Mouse (Mus musculus) embryonic facial prominence, embryonic 15.5 days (tissue): ENCODE measurements around the gene Arhgap24. TPM values are rescaled to one million over a fixed set of nuclear protein-coding genes. Genes with fewer than 3 reads are reported as not detected.

Experiments
- ATAC-seq: fragments of 200-750 bp; cut with Nextera tagmentation; 2 replicates; pipeline ENCODE4 v1.8.0; 2017; ENCODE audit warnings: low read depth, moderate TSS enrichment; ENCODE audit not compliant: insufficient number of reproducible peaks, low FRiP score, low TSS enrichment
- H3K27ac ChIP-seq: fragments of 300-500 bp; sonication (generic); replicated peaks from 2 replicates; pipeline ENCODE4 v1.5.1; 2015; ENCODE audit warnings: mild to moderate bottlenecking, inconsistent platforms
- H3K27me3 ChIP-seq: fragments of 300-500 bp; sonication (generic); 2 replicates; pipeline ENCODE4 v1.6.1; 2015; ENCODE audit warnings: inconsistent platforms
- H3K36me3 ChIP-seq: fragments of 300-500 bp; sonication (generic); 2 replicates; pipeline ENCODE4 v1.6.1; 2015; ENCODE audit warnings: mild to moderate bottlenecking, inconsistent platforms
- H3K4me1 ChIP-seq: fragments of 300-500 bp; sonication (generic); 2 replicates; pipeline ENCODE4 v1.6.1; 2015; ENCODE audit warnings: inconsistent platforms
- H3K4me2 ChIP-seq: fragments of 300-500 bp; sonication (generic); replicated peaks from 2 replicates; pipeline ENCODE4 v1.6.1; 2015; ENCODE audit warnings: mild to moderate bottlenecking, inconsistent platforms
- H3K4me3 ChIP-seq: fragments of 300-500 bp; sonication (generic); replicated peaks from 2 replicates; pipeline ENCODE4 v1.5.1; 2015; ENCODE audit warnings: mild to moderate bottlenecking, inconsistent platforms
- H3K9ac ChIP-seq: fragments of 300-500 bp; sonication (generic); 2 replicates; pipeline ENCODE4 v1.6.1; 2015; ENCODE audit warnings: inconsistent platforms
- H3K9me3 ChIP-seq: fragments of 300-500 bp; sonication (generic); replicated peaks from 2 replicates; pipeline ENCODE4 v1.6.1; 2016; ENCODE audit warnings: inconsistent platforms
- WGBS: fragments of 180-500 bp; shearing (Covaris S2); methylation state at CpG from one replicate; pipeline ENCODE4 v1.1.7; 2015; 5-methylcytosine and 5-hydroxymethylcytosine counted together
- polyA plus RNA-seq: library from polyadenylated mRNA; unstranded; fragments of >200 nt; fragmentation: Nextera tagmentation; extraction: Ambion mirVana; gene quantifications from 2 replicates; pipeline ENCODE4 v1.2.1, GENCODE M21; 2015

The Arhgap24 gene
- polyA plus RNA-seq, 1 experiment from 2014 or later: 34.0 TPM

- Histone ChIP-seq H3K27me3 (no peaks in the 10 kb centered on the region), H3K4me2 (no peak overlapping the region), H3K27ac (peak overlapping the region; percentile 6; the same call in 1 of the 2 replicates), H3K4me1 (no peaks in the 10 kb centered on the region), H3K9ac (no peak overlapping the region), H3K36me3 (no peaks in the 10 kb centered on the region), H3K4me3 (no peak overlapping the region), H3K9me3 (no peaks in the 10 kb centered on the region)
- no peak for ATAC-seq
- 42% methylated on average over 6 of the region's 6 CpGs for WGBS
Observed at GRCm38 (mm10) chr5:102582864-102583410, 101.7 kb downstream of the Arhgap24 start.

- Histone ChIP-seq H3K27me3 (no peaks in the 10 kb centered on the region), H3K36me3 (no peaks in the 10 kb centered on the region), H3K4me1 (no peaks in the 10 kb centered on the region), H3K9ac (no peak overlapping the region), H3K4me3 (no peak overlapping the region), H3K4me2 (no peak overlapping the region), H3K9me3 (no peaks in the 10 kb centered on the region), H3K27ac (no peak overlapping the region)
- ATAC-seq: no peak
- 65% methylated on average over 1 of the region's 1 CpGs for WGBS
Observed at GRCm38 (mm10) chr5:102591422-102591821, 110.2 kb downstream of the Arhgap24 start.

- 55% methylated on average over 2 of the region's 2 CpGs for WGBS
- no peaks in the 10 kb centered on the region for H3K4me1 ChIP-seq
- no peak overlapping the region for H3K4me3 ChIP-seq
- H3K9ac ChIP-seq: no peak overlapping the region
- no peak for ATAC-seq
- no peak overlapping the region for H3K4me2 ChIP-seq
- no peaks in the 10 kb centered on the region for H3K36me3 ChIP-seq
- no peaks in the 10 kb centered on the region for H3K27me3 ChIP-seq
- no peak overlapping the region for H3K27ac ChIP-seq
- H3K9me3 ChIP-seq: no peaks in the 10 kb centered on the region
Observed at GRCm38 (mm10) chr5:102593058-102593457, 111.9 kb downstream of the Arhgap24 start.

- H3K9ac ChIP-seq: no peak overlapping the region
Observed at GRCm38 (mm10) chr5:102599102-102599501, 117.9 kb downstream of the Arhgap24 start.

GRCm38 (mm10) chr5:102613571-102613970 lies 132.4 kb downstream of the Arhgap24 start:
- Histone ChIP-seq H3K27ac (no peak overlapping the region), H3K36me3 (no peaks in the 10 kb centered on the region), H3K9me3 (no peaks in the 10 kb centered on the region), H3K9ac (no peak overlapping the region), H3K4me2 (no peak overlapping the region), H3K4me3 (no peak overlapping the region), H3K27me3 (no peaks in the 10 kb centered on the region), H3K4me1 (no peaks in the 10 kb centered on the region)
- 62% methylated on average over 3 of the region's 3 CpGs for WGBS
- ATAC-seq: no peak

More at GRCm38 (mm10) chr5:102599102-102599501, 117.9 kb downstream of the Arhgap24 start:
- Histone ChIP-seq H3K4me1 (no peaks in the 10 kb centered on the region), H3K4me2 (no peak overlapping the region), H3K9me3 (no peaks in the 10 kb centered on the region), H3K27me3 (no peaks in the 10 kb centered on the region), H3K4me3 (no peak overlapping the region), H3K36me3 (no peaks in the 10 kb centered on the region), H3K27ac (no peak overlapping the region)
- 93% methylated on average over 1 of the region's 1 CpGs for WGBS
- ATAC-seq: no peak

- H3K4me1 ChIP-seq: no peaks in the 10 kb centered on the region
- H3K4me3 ChIP-seq: no peak overlapping the region
- 85% methylated on average over 2 of the region's 2 CpGs for WGBS
- ATAC-seq: no peak
- H3K9me3 ChIP-seq: no peaks in the 10 kb centered on the region
- H3K36me3 ChIP-seq: no peaks in the 10 kb centered on the region
- no peak overlapping the region for H3K27ac ChIP-seq
- H3K4me2 ChIP-seq: no peak overlapping the region
- no peaks in the 10 kb centered on the region for H3K27me3 ChIP-seq
- no peak overlapping the region for H3K9ac ChIP-seq
Observed at GRCm38 (mm10) chr5:102614081-102614480, 132.9 kb downstream of the Arhgap24 start.

GRCm38 (mm10) chr5:102615249-102615648 lies 134.1 kb downstream of the Arhgap24 start:
- Histone ChIP-seq H3K4me2 (no peak overlapping the region), H3K4me3 (no peak overlapping the region), H3K27ac (no peak overlapping the region), H3K27me3 (no peaks in the 10 kb centered on the region), H3K4me1 (no peaks in the 10 kb centered on the region), H3K36me3 (no peaks in the 10 kb centered on the region), H3K9ac (no peak overlapping the region), H3K9me3 (no peaks in the 10 kb centered on the region)
- ATAC-seq: no peak
- whole genome bisulfite sequencing: 93% methylated on average over 6 of the region's 6 CpGs

GRCm38 (mm10) chr5:102621036-102621435 lies 139.8 kb downstream of the Arhgap24 start:
- no peaks in the 10 kb centered on the region for H3K9me3 ChIP-seq
- no peak overlapping the region for H3K4me2 ChIP-seq
- no peaks in the 10 kb centered on the region for H3K27me3 ChIP-seq
- 86% methylated on average over 1 of the region's 1 CpGs for WGBS
- H3K4me3 ChIP-seq: no peak overlapping the region
- no peak for ATAC-seq
- H3K4me1 ChIP-seq: no peaks in the 10 kb centered on the region
- no peak overlapping the region for H3K27ac ChIP-seq
- H3K36me3 ChIP-seq: no peaks in the 10 kb centered on the region
- no peak overlapping the region for H3K9ac ChIP-seq

GRCm38 (mm10) chr5:102623807-102624435 lies 142.7 kb downstream of the Arhgap24 start:
- no peak overlapping the region for H3K4me2 ChIP-seq
- no peak overlapping the region for H3K9ac ChIP-seq
- no peaks in the 10 kb centered on the region for H3K36me3 ChIP-seq
- H3K4me1 ChIP-seq: no peaks in the 10 kb centered on the region
- WGBS: 86% methylated on average over 3 of the region's 3 CpGs
- no peak overlapping the region for H3K4me3 ChIP-seq
- H3K9me3 ChIP-seq: no peaks in the 10 kb centered on the region
- H3K27ac ChIP-seq: no peak overlapping the region
- no peaks in the 10 kb centered on the region for H3K27me3 ChIP-seq
- no peak for ATAC-seq

GRCm38 (mm10) chr5:102626671-102627070 lies 145.5 kb downstream of the Arhgap24 start:
- WGBS: 53% methylated on average over 2 of the region's 2 CpGs
- ATAC-seq: no peak
- H3K36me3 ChIP-seq: no peaks in the 10 kb centered on the region
- no peaks in the 10 kb centered on the region for H3K27me3 ChIP-seq
- H3K27ac ChIP-seq: no peak overlapping the region
- H3K9me3 ChIP-seq: no peaks in the 10 kb centered on the region
- no peak overlapping the region for H3K9ac ChIP-seq
- H3K4me3 ChIP-seq: no peak overlapping the region
- no peak overlapping the region for H3K4me2 ChIP-seq
- H3K4me1 ChIP-seq: 0 out of 2 replicates have a peak, but pooled peaks cover 6% of the 10 kb centered on the region

GRCm38 (mm10) chr5:102629362-102629771 lies 148.2 kb downstream of the Arhgap24 start:
- no peaks in the 10 kb centered on the region for H3K27me3 ChIP-seq
- no peak overlapping the region for H3K4me2 ChIP-seq
- no peak overlapping the region for H3K4me3 ChIP-seq
- 0 out of 2 replicates have a peak overlapping the region, but pooled peaks have one; percentile 7 for H3K27ac ChIP-seq
- 0 out of 2 replicates have a peak, but pooled peaks cover 6% of the 10 kb centered on the region for H3K4me1 ChIP-seq
- H3K9ac ChIP-seq: no peak overlapping the region
- ATAC-seq: peak; percentile 81
- H3K9me3 ChIP-seq: no peaks in the 10 kb centered on the region
- 33% methylated on average over 11 of the region's 11 CpGs for WGBS
- no peaks in the 10 kb centered on the region for H3K36me3 ChIP-seq

GRCm38 (mm10) chr5:102635591-102635990 lies 154.4 kb downstream of the Arhgap24 start:
- 38% methylated on average over 4 of the region's 4 CpGs for WGBS

More at GRCm38 (mm10) chr5:102635591-102635990, 154.4 kb downstream of the Arhgap24 start:
- no peak for ATAC-seq
- H3K9ac ChIP-seq: no peak overlapping the region
- H3K4me3 ChIP-seq: no peak overlapping the region
- H3K4me1 ChIP-seq: 0 out of 2 replicates have a peak, but pooled peaks cover 6% of the 10 kb centered on the region
- H3K36me3 ChIP-seq: no peaks in the 10 kb centered on the region
- H3K27ac ChIP-seq: no peak overlapping the region; the same call in 1 of the 2 replicates
- no peaks in the 10 kb centered on the region for H3K27me3 ChIP-seq
- no peaks in the 10 kb centered on the region for H3K9me3 ChIP-seq
- no peak overlapping the region for H3K4me2 ChIP-seq
